Mouse (Mus musculus) bone marrow, adult 2 months (tissue): ENCODE results near the gene Med20. TPM values are rescaled to one million over a fixed set of nuclear protein-coding genes. Genes with fewer than 3 reads are reported as not detected.
"Not testable (repeated sequence)": the region's sequence is repeated elsewhere in the genome, so short reads cannot be mapped to it uniquely, and the experiment has no call there.

Source experiments
- H3K27ac ChIP-seq: fragments of 200-500 bp; 2 replicates; pipeline ENCODE4 v1.5.1; 2012; ENCODE audit warnings: low read depth, mild to moderate bottlenecking, control low read depth, inconsistent platforms, low read length; ENCODE audit not compliant: control insufficient read depth, poor library complexity, insufficient read depth
- H3K4me1 ChIP-seq: fragments of 200-500 bp; 2 replicates; pipeline ENCODE4 v1.6.1; 2011; ENCODE audit warnings: low read length; ENCODE audit not compliant: control insufficient read depth, insufficient read depth
- H3K4me3 ChIP-seq: fragments of 200-500 bp; replicated peaks from 2 replicates; pipeline ENCODE3; 2011; ENCODE audit warnings: mild to moderate bottlenecking, low read depth, low read length, control low read depth; ENCODE audit not compliant: control insufficient read depth
- CTCF ChIP-seq: fragments of 200-500 bp; IDR thresholded peaks from 2 replicates; pipeline ENCODE4 v1.5.1; 2011; ENCODE audit warnings: low read length, control low read depth; ENCODE audit not compliant: control insufficient read depth, insufficient read depth
- POLR2A ChIP-seq: fragments of 200-500 bp; IDR thresholded peaks from 2 replicates; pipeline ENCODE4 v1.6.1; 2011; ENCODE audit warnings: low read depth, mild to moderate bottlenecking, control low read depth, low read length, borderline replicate concordance; ENCODE audit not compliant: control insufficient read depth
- WGBS: fragments of 180-500 bp; shearing (Covaris S2); methylation state at CpG from one replicate; pipeline ENCODE4 v1.1.7; 2018; 5-methylcytosine and 5-hydroxymethylcytosine counted together
- polyA plus RNA-seq: library from polyadenylated mRNA; stranded (reverse); fragments of >200 nt; gene quantifications from 2 replicates; pipeline ENCODE4 v1.2.4, GENCODE M21; 2011; ENCODE audit warnings: low replicate concordance; ENCODE audit not compliant: missing spikeins, insufficient read depth, insufficient read length

The Med20 gene
- polyA plus RNA-seq, 1 experiment: 21.2 TPM

DNA sequence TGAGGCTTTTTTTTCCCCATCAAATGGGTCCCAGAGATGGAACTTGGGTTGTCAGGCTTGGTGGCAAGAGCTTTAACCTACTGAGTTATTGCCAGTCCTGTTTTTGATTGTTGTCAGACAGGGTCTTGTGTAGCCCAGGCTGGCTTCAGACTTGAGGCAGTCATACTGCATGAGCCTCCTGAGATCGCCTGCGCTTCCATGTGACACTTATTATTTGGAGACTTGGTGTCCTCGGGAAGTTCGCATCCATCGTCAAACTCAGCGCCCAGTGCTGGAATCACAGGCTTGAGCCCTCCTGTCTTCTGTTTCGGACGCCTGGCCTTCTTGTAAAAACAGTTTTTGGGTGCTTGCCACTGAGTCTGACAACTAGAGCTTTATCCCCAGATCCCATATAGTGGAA lies 4.7 kb downstream of the Med20 start:
- no peak overlapping the region for H3K27ac ChIP-seq

GRCm38 (mm10) chr17:47616652-47617051 lies 5.3 kb downstream of the Med20 start:
- 76% methylated on average over 4 of the region's 4 CpGs for WGBS
- Histone ChIP-seq H3K4me3 (no peak overlapping the region), H3K4me1 (no peaks in the 10 kb centered on the region; the same call in 1 of the 2 replicates), H3K27ac (no peak overlapping the region)
- TF ChIP-seq POLR2A: no peak
- no peak for TF ChIP-seq CTCF

More for the DNA sequence above, 4.7 kb downstream of the Med20 start:
- WGBS: 95% methylated on average over 8 of the region's 8 CpGs
- no peaks in the 10 kb centered on the region; the same call in 1 of the 2 replicates for H3K4me1 ChIP-seq
- no peak overlapping the region for H3K4me3 ChIP-seq
- TF ChIP-seq CTCF (no peak), POLR2A (no peak)

- WGBS: 65% methylated on average over 9 of the region's 9 CpGs
- Histone ChIP-seq H3K27ac (peak overlapping the region; percentile 84), H3K4me3 (no peak overlapping the region), H3K4me1 (no peaks in the 10 kb centered on the region; the same call in 1 of the 2 replicates)
- TF ChIP-seq CTCF: no peak
- no peak for TF ChIP-seq POLR2A
Measured at GRCm38 (mm10) chr17:47617605-47618307, 6.4 kb downstream of the Med20 start.

DNA sequence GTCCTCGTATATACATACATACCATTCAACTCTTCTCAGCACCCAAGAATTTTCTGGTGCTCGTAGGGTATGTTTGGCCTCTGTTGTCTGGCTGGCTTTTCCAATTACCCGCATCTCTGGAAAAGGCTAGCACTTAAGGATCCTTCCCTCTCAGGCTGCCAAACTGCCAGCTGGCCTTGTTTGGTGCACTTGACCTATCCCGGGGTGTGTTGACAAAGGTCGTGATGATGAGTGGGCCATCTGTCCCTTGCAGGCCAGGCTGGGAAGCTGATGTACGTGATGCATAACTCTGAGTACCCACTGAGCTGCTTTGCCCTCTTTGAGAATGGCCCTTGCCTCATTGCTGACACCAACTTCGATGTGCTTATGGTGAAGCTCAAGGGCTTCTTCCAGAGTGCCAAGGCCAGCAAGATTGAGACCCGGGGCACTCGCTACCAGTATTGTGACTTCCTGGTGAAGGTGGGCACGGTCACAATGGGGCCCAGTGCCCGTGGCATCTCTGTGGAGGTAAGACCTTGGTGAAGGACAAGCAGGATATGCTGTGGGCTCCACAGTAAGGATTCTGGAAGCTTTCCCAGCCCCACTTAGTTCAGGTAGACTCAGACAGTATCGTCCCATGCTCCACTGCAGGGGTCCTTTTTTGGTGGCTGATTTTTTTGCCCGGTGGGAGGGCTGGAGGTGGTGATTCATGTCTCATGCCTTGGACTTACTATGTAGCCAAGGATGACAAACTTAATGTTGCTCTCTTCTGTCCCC lies 7.4 kb downstream of the Med20 start:
- no peak overlapping the region for H3K27ac ChIP-seq
- WGBS: 89% methylated on average over 13 of the region's 13 CpGs
- H3K4me1 ChIP-seq: no peaks in the 10 kb centered on the region; the same call in 1 of the 2 replicates
- no peak for TF ChIP-seq POLR2A
- no peak for TF ChIP-seq CTCF
- no peak overlapping the region for H3K4me3 ChIP-seq

GRCm38 (mm10) chr17:47622912-47623554 lies 11.7 kb downstream of the Med20 start:
- TF ChIP-seq CTCF (no peak), POLR2A (no peak)
- Histone ChIP-seq H3K27ac (no peak overlapping the region), H3K4me3 (no peak overlapping the region), H3K4me1 (no peaks in the 10 kb centered on the region; the same call in 1 of the 2 replicates)
- 92% methylated on average over 14 of the region's 14 CpGs for WGBS

- not testable (repeated sequence) for H3K4me3 ChIP-seq, H3K4me1 ChIP-seq, H3K27ac ChIP-seq
- 90% methylated on average over 5 of the region's 5 CpGs for WGBS
Measured at GRCm38 (mm10) chr17:47624572-47624971, 13.2 kb downstream of the Med20 start.

- WGBS: 95% methylated on average over 2 of the region's 2 CpGs
- H3K4me1 ChIP-seq: no peaks in the 10 kb centered on the region
Measured at GRCm38 (mm10) chr17:47625088-47625487, 13.7 kb downstream of the Med20 start.

DNA sequence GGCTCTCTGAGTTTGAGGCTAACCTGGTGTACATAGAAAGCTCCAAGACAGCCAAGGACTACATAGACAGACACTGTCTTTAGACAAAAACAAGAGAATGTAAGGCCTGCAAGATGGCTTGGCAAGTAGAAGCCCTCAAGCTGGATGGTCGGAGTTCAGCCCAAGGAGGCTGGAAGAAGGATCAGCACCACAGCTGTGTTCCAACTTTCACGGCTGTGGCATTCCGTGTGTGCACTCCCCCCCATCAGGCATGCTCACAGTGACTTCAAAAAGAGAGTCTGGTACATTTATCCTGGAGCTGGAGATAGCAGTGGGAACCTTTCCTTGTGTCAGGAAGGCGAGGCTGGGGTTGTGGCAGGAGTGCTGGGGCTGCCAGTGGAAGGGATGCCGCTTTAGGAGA lies 14.6 kb downstream of the Med20 start:
- no peak for TF ChIP-seq CTCF
- no peak for TF ChIP-seq POLR2A
- Histone ChIP-seq H3K4me1 (no peaks in the 10 kb centered on the region), H3K4me3 (no peak overlapping the region), H3K27ac (no peak overlapping the region)
- WGBS: 96% methylated on average over 5 of the region's 5 CpGs

More at GRCm38 (mm10) chr17:47625088-47625487, 13.7 kb downstream of the Med20 start:
- Histone ChIP-seq H3K4me3 (no peak overlapping the region), H3K27ac (no peak overlapping the region)
- no peak for TF ChIP-seq CTCF
- TF ChIP-seq POLR2A: no peak
